Comparison of ENCODE assay signal across 7 mouse cellular contexts in genomic region chr1:167269350-167269811, GRCm38 (mm10). TPM values are rescaled to one million over a fixed set of nuclear protein-coding genes. Genes with fewer than 3 reads are reported as not detected.
DNase-seq lines count a peak whose midpoint lies in the region; ATAC-seq and TF ChIP-seq lines count a peak whose summit lies in the region.

No protein-coding gene starts in this region.

- H3K27me3 ChIP-seq in C2C12 (ENCODE audit: control insufficient read depth, insufficient read depth, insufficient read length): no peaks in the 10 kb centered on the region
- no peaks in the 10 kb centered on the region for H3K27me3 ChIP-seq in hindbrain, embryonic 12.5 days

- DNase-seq in ES-E14 (ENCODE audit: low read depth, low spot score): no peak
- peak; percentile 72 for DNase-seq in lung, postnatal 36 days
- DNase-seq in kidney, adult 18-20 months: no peak
- DNase-seq in retina, embryonic 14.5 days (ENCODE audit: low spot score): no peak

- peak overlapping the region; percentile 53; the same call in 1 of the 2 replicates for H3K4me2 ChIP-seq in hindbrain, embryonic 12.5 days (replicated peaks)

- peak overlapping the region; percentile 41 for H3ac ChIP-seq in C2C12 (ENCODE audit: control insufficient read depth, insufficient read length, low read depth)

- peak overlapping the region; percentile 58; the same call in 1 of the 2 replicates for H3K27ac ChIP-seq in ES-E14 (ENCODE audit: insufficient read depth, low read depth, low read length, poor library complexity, severe bottlenecking)
- peak overlapping the region; percentile 57; the same call in 1 of the 2 replicates for H3K27ac ChIP-seq in hindbrain, embryonic 12.5 days

- H3K9me3 ChIP-seq in ES-E14 (ENCODE audit: control insufficient read depth, insufficient read depth, low read depth, low read length): no peaks in the 10 kb centered on the region
- no peaks in the 10 kb centered on the region for H3K9me3 ChIP-seq in hindbrain, embryonic 12.5 days (replicated peaks)

- peaks cover 18 to 53% of the 10 kb centered on the region in 2 experiments for H3K4me1 ChIP-seq in ES-E14 (ENCODE audit: control insufficient read depth in 2 of 2, insufficient read depth in 2 of 2, low read length in 2 of 2, poor library complexity in 1 of 2)
- peaks cover 58% of the 10 kb centered on the region for H3K4me1 ChIP-seq in hindbrain, embryonic 12.5 days

- peaks cover 88% of the 10 kb centered on the region for H3K79me3 ChIP-seq in C2C12 (ENCODE audit: low read depth)

- peak overlapping the region; percentile 4; the same call in 1 of the 2 replicates for H3K9ac ChIP-seq in ES-E14 (ENCODE audit: insufficient read depth, low read depth, low read length, poor library complexity, severe bottlenecking)
- no peak overlapping the region for H3K9ac ChIP-seq in hindbrain, embryonic 12.5 days

- TF ChIP-seq CTCF in C2C12 (IDR thresholded peaks at IDR 0.05; ENCODE audit: control insufficient read depth, insufficient read depth, insufficient read length): no peak

- H3K36me3 ChIP-seq in C2C12 (ENCODE audit: control insufficient read depth, insufficient read depth): peaks cover 14% of the 10 kb centered on the region
- H3K36me3 ChIP-seq in ES-E14 (ENCODE audit: control insufficient read depth, insufficient read depth, low read length, poor library complexity, severe bottlenecking): peaks cover 19% of the 10 kb centered on the region; the same call in 1 of the 2 replicates
- no peaks in the 10 kb centered on the region for H3K36me3 ChIP-seq in hindbrain, embryonic 12.5 days

- no peak overlapping the region for H3K4me3 ChIP-seq in C2C12 (ENCODE audit: insufficient read depth, poor library complexity, severe bottlenecking)
- H3K4me3 ChIP-seq in ES-E14 (ENCODE audit: insufficient read depth in 1 of 2, low read depth in 1 of 2, low read length in 2 of 2, poor library complexity in 1 of 2, severe bottlenecking in 1 of 2): peak overlapping the region; percentile 7 to 34; a peak in 1 of 4 replicates
- no peak overlapping the region for H3K4me3 ChIP-seq in hindbrain, embryonic 12.5 days

- in situ Hi-C loops in ES-E14 (cut with MboI; ENCODE audit: low sequenced_read_pairs in 2 of 2, unreplicated experiment in 2 of 2): no loop called here

- H3K79me2 ChIP-seq in C2C12 (ENCODE audit: control insufficient read depth, insufficient read depth): peaks cover 96% of the 10 kb centered on the region

- ATAC-seq in hindbrain, embryonic 12.5 days (ENCODE audit: low FRiP score): no peak
- no peak for ATAC-seq in megakaryocyte-erythroid progenitor cell, adult 5-6 weeks (replicated peaks; ENCODE audit: low FRiP score, low TSS enrichment, poor library complexity, severe bottlenecking)

- WGBS in hindbrain, embryonic 12.5 days: 35% methylated on average over 14 of the region's 14 CpGs

TF ChIP-seq in C2C12, 6 proteins besides CTCF, POLR2A, EP300 and RAD21:
- TF ChIP-seq MYOD1 (IDR thresholded peaks at IDR 0.05; ENCODE audit: control insufficient read depth, insufficient read length, low read depth) (no peak), CEBPB (IDR thresholded peaks at IDR 0.05; ENCODE audit: low read depth) (no peak), MAX (IDR thresholded peaks at IDR 0.05) (no peak), FOSL1 (IDR thresholded peaks at IDR 0.05; ENCODE audit: insufficient read depth, low read length, poor library complexity, severe bottlenecking) (no peak), MYOG (IDR thresholded peaks at IDR 0.05; ENCODE audit: control insufficient read depth, extremely low read depth, insufficient read length) (no peak), USF1 (IDR thresholded peaks at IDR 0.05; ENCODE audit: low read depth) (no peak)

TF ChIP-seq in ES-E14, 5 proteins besides CTCF, POLR2A, EP300 and RAD21:
- TF ChIP-seq HCFC1 (IDR thresholded peaks at IDR 0.05; ENCODE audit: borderline replicate concordance, insufficient read depth, low read length) (no peak), ZC3H11A (IDR thresholded peaks at IDR 0.05; ENCODE audit: borderline replicate concordance, low read depth, low read length) (no peak), ZNF384 (IDR thresholded peaks at IDR 0.05; ENCODE audit: low read depth, low read length) (no peak), CHD2 (IDR thresholded peaks at IDR 0.05; ENCODE audit: low read depth, low read length) (no peak), MAFK (IDR thresholded peaks at IDR 0.05; ENCODE audit: insufficient read depth, low read depth, low read length) (no peak)

RNA-seq across cellular contexts. Expression of gene Uck2, which starts 15.7 kb away (rescaled TPM):
- polyA plus RNA-seq in C2C12 (2012; fragmentation: generic; extraction: Trizol): 104 TPM
- 152 and 158 TPM in 2 replicates for total RNA-seq in ES-E14 (2012; rRNA removed)
- polyA plus RNA-seq in hindbrain, embryonic 12.5 days (2016; fragmentation: Nextera tagmentation; extraction: Ambion mirVana): 98.6 and 112 TPM in 2 replicates
- 187 and 249 TPM in 2 replicates for total RNA-seq in megakaryocyte-erythroid progenitor cell, adult 5-6 weeks (2014; fragmentation: Nextera tagmentation)
- total RNA-seq in megakaryocyte-erythroid progenitor cell, adult 5-6 weeks (2017): 228 and 238 TPM in 2 replicates

RNA-seq across cellular contexts. Expression of gene Tmco1, which starts 38.8 kb away (rescaled TPM):
- polyA plus RNA-seq in C2C12 (2012; fragmentation: generic; extraction: Trizol): 59.8 TPM
- total RNA-seq in ES-E14 (2012; rRNA removed): 155 and 156 TPM in 2 replicates
- polyA plus RNA-seq in hindbrain, embryonic 12.5 days (2016; fragmentation: Nextera tagmentation; extraction: Ambion mirVana): 75.1 and 76.4 TPM in 2 replicates
- 89.8 and 97.2 TPM in 2 replicates for total RNA-seq in megakaryocyte-erythroid progenitor cell, adult 5-6 weeks (2014; fragmentation: Nextera tagmentation)
- total RNA-seq in megakaryocyte-erythroid progenitor cell, adult 5-6 weeks (2017): 150 and 178 TPM in 2 replicates

Comparison
In these comparisons a context has a peak if more than half of its experiments do, and no peak if none do; other contexts are left out.
1. H3K4me3 ChIP-seq: peak in ES-E14 (2 of 2); none in C2C12 (single experiment) and hindbrain, embryonic 12.5 days (single experiment).